Mouse (Mus musculus) brain, embryonic 14.5 days (tissue): ENCODE data around the gene Hoxd11.

Experiments
- CTCF ChIP-seq: fragments of 200-500 bp; IDR thresholded peaks from 2 replicates; pipeline ENCODE4 v1.5.1; 2012; ENCODE audit warnings: inconsistent platforms, mild to moderate bottlenecking, moderate library complexity, borderline replicate concordance; ENCODE audit not compliant: insufficient read depth, insufficient read length; ENCODE audit errors: extremely low read depth
- POLR2A ChIP-seq: fragments of 200-500 bp; IDR thresholded peaks from 2 replicates; pipeline ENCODE4 v1.6.1; 2012; ENCODE audit warnings: mild to moderate bottlenecking, inconsistent platforms, borderline replicate concordance; ENCODE audit not compliant: poor library complexity, insufficient read depth, insufficient read length, severe bottlenecking; ENCODE audit errors: extremely low read depth

DNA sequence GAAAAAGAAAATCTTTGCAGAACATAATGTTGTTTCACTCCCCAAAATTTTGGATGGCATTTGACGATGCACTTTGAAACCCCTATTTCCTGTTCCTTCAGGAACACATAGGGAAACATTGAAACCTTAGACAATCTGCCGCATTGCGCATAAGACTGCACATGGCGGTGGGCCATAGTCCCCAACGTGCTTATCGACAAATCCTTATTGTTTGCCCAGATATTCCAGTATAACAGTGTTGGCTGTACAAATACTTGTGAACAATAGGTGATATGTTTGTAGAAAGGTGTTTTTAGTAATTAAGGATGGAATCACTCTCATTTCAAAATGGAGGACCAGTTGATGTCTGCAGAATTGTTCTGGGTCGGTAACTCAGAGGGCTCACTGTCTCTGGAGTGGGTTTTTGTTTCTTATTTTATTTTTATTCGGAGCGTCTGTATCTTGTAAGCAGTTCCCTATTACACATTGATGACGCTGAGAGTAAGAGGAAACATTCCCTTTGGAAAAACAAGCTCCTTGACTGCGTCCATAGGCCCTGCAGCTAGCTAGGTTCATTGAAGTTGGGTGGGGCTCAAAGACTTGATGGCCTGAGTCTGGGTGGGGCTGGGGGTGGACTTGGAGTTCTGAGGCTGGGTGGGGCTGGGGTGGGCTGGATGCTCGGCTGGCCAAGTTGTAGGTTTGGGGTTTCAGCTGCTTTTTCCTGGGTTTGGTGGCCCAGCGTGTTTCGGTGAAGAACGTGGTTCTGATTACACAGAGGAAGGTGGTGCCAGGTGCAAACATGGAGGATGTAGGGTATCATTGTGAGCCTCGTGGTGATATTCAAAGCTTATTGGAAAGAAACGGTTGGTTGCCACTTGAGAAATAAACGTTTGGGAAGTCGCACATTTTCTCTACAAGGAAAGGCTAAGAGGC lies 34.1 kb downstream of the Hoxd11 start:
- TF ChIP-seq POLR2A (no peak), CTCF (no peak)
